Mouse (Mus musculus): Measurements from ENCODE around the gene Mcrip2.

- TF ChIP-seq CTCF (IDR thresholded peaks at IDR 0.05) (no peak), POLR2A (IDR thresholded peaks at IDR 0.05; ENCODE audit: insufficient read depth, low read depth, low read length) (no peak)
Observed at GRCm38 (mm10) chr17:25830806-25831431, 37.6 kb downstream of the Mcrip2 start.
